Mouse (Mus musculus) small intestine, adult 2 months (tissue): ENCODE data around the gene Ccr10. TPM values are rescaled to one million over a fixed set of nuclear protein-coding genes. Genes with fewer than 3 reads are reported as not detected.
"Not testable (repeated sequence)": the region's sequence is repeated elsewhere in the genome, so short reads cannot be mapped to it uniquely, and the experiment has no call there.

Experiments
- H3K27ac ChIP-seq: fragments of 200-500 bp; 2 replicates; pipeline ENCODE4 v1.5.1; 2012; ENCODE audit warnings: low read depth, low read length, control low read depth, inconsistent platforms; ENCODE audit not compliant: insufficient read depth
- H3K27me3 ChIP-seq: fragments of 200-500 bp; 2 replicates; pipeline ENCODE4 v1.6.1; 2012; ENCODE audit warnings: mild to moderate bottlenecking, moderate library complexity, low read length, inconsistent platforms; ENCODE audit not compliant: control insufficient read depth, insufficient read depth
- H3K36me3 ChIP-seq: fragments of 200-500 bp; 2 replicates; pipeline ENCODE4 v1.6.1; 2012; ENCODE audit warnings: mild to moderate bottlenecking, low read length, control low read depth, inconsistent platforms; ENCODE audit not compliant: control insufficient read depth, insufficient read depth
- H3K4me1 ChIP-seq: fragments of 200-500 bp; 2 replicates; pipeline ENCODE4 v1.6.1; 2012; ENCODE audit warnings: low read length, inconsistent platforms, mixed read lengths; ENCODE audit not compliant: control insufficient read depth, insufficient read depth, insufficient read length
- H3K4me3 ChIP-seq: fragments of 200-500 bp; 2 replicates; pipeline ENCODE4 v1.5.1; 2012; ENCODE audit warnings: low read depth, mild to moderate bottlenecking, control low read depth, inconsistent platforms, low read length, moderate library complexity
- CTCF ChIP-seq: fragments of 200-500 bp; IDR thresholded peaks from 2 replicates; pipeline ENCODE4 v1.5.1; 2012; ENCODE audit warnings: low read depth, mild to moderate bottlenecking, control low read depth, inconsistent platforms, low read length, moderate library complexity, mixed read lengths; ENCODE audit not compliant: insufficient replicate concordance, insufficient read length; ENCODE audit errors: extremely low read depth
- POLR2A ChIP-seq: fragments of 200-500 bp; IDR thresholded peaks from 2 replicates; pipeline ENCODE4 v1.6.1; 2012; ENCODE audit warnings: low read depth, mild to moderate bottlenecking, control low read depth, inconsistent platforms, low read length, moderate library complexity
- WGBS: fragments of 180-500 bp; shearing (Covaris S2); methylation state at CpG from one replicate; pipeline ENCODE4 v1.1.7; 2018; 5-methylcytosine and 5-hydroxymethylcytosine counted together
- polyA plus RNA-seq: library from polyadenylated mRNA; depleted of rRNA; stranded (reverse); fragments of >200 nt; gene quantifications from 2 replicates; pipeline ENCODE4 v1.2.3, GENCODE M21; 2012

The Ccr10 gene
- polyA plus RNA-seq, 1 experiment: 25.7 TPM

- Histone ChIP-seq H3K36me3 (peaks cover 59% of the 10 kb centered on the region), H3K27ac (no peak overlapping the region), H3K4me1 (peaks cover 30% of the 10 kb centered on the region), H3K27me3 (no peaks in the 10 kb centered on the region), H3K4me3 (no peak overlapping the region)
- 73% methylated on average over 35 of the region's 35 CpGs for WGBS
- TF ChIP-seq POLR2A (no peak), CTCF (no peak)
Observed at GRCm38 (mm10) chr11:101164677-101165580, 10.3 kb downstream of the Ccr10 start.

GRCm38 (mm10) chr11:101164351-101164665, 10.9 kb downstream of the Ccr10 start:
- Histone ChIP-seq H3K36me3 (peaks cover 59% of the 10 kb centered on the region), H3K27me3 (no peaks in the 10 kb centered on the region), H3K27ac (no peak overlapping the region), H3K4me1 (peaks cover 30% of the 10 kb centered on the region), H3K4me3 (no peak overlapping the region)
- TF ChIP-seq CTCF (no peak), POLR2A (no peak)
- 83% methylated on average over 21 of the region's 21 CpGs for WGBS

- peaks cover 59% of the 10 kb centered on the region for H3K36me3 ChIP-seq
- H3K4me3 ChIP-seq: no peak overlapping the region
- H3K27ac ChIP-seq: 0 out of 2 replicates have a peak overlapping the region, but pooled peaks have one; percentile 25
- 77% methylated on average over 49 of the region's 49 CpGs for WGBS
- TF ChIP-seq POLR2A (no peak), CTCF (no peak)
- no peaks in the 10 kb centered on the region for H3K27me3 ChIP-seq
- H3K4me1 ChIP-seq: peaks cover 29% of the 10 kb centered on the region
Observed at GRCm38 (mm10) chr11:101163476-101164350, 11.5 kb downstream of the Ccr10 start.

- Histone ChIP-seq H3K27ac (peak overlapping the region; percentile 19; the same call in 1 of the 2 replicates), H3K4me3 (no peak overlapping the region), H3K27me3 (no peaks in the 10 kb centered on the region), H3K36me3 (peaks cover 53% of the 10 kb centered on the region), H3K4me1 (peaks cover 25% of the 10 kb centered on the region)
- 82% methylated on average over 5 of the region's 5 CpGs for WGBS
- TF ChIP-seq POLR2A (no peak), CTCF (no peak)
Observed at GRCm38 (mm10) chr11:101162772-101163171, 12.5 kb downstream of the Ccr10 start.

- Histone ChIP-seq H3K27me3 (no peaks in the 10 kb centered on the region), H3K4me3 (no peak overlapping the region), H3K4me1 (peaks cover 25% of the 10 kb centered on the region), H3K36me3 (peaks cover 48% of the 10 kb centered on the region), H3K27ac (peak overlapping the region; percentile 26; the same call in 1 of the 2 replicates)
- TF ChIP-seq POLR2A (no peak), CTCF (no peak)
- 52% methylated on average over 5 of the region's 5 CpGs for WGBS
Observed at GRCm38 (mm10) chr11:101162301-101162700, 12.9 kb downstream of the Ccr10 start.

- Histone ChIP-seq H3K36me3 (peaks cover 45% of the 10 kb centered on the region), H3K27me3 (no peaks in the 10 kb centered on the region), H3K4me1 (peaks cover 25% of the 10 kb centered on the region), H3K27ac (0 out of 2 replicates have a peak overlapping the region, but pooled peaks have one; percentile 26), H3K4me3 (no peak overlapping the region)
- no peak for TF ChIP-seq POLR2A
- no peak for TF ChIP-seq CTCF
- WGBS: 93% methylated on average over 15 of the region's 15 CpGs
Observed at GRCm38 (mm10) chr11:101161551-101161950, 13.7 kb downstream of the Ccr10 start.

- Histone ChIP-seq H3K36me3 (peaks cover 40% of the 10 kb centered on the region), H3K4me1 (peaks cover 27% of the 10 kb centered on the region)
- not testable (repeated sequence) for H3K27me3 ChIP-seq, H3K4me3 ChIP-seq, H3K27ac ChIP-seq
- peak; percentile 6; the same call in 1 of the 2 replicates for TF ChIP-seq CTCF
- 75% methylated on average over 8 of the region's 8 CpGs for WGBS
Observed at GRCm38 (mm10) chr11:101160981-101161505, 14.2 kb downstream of the Ccr10 start.

- not testable (repeated sequence) for H3K27me3 ChIP-seq, H3K27ac ChIP-seq
- 78% methylated on average over 10 of the region's 10 CpGs for WGBS
Observed at GRCm38 (mm10) chr11:101160151-101160550, 15.1 kb downstream of the Ccr10 start.

More at GRCm38 (mm10) chr11:101160151-101160550, 15.1 kb downstream of the Ccr10 start:
- Histone ChIP-seq H3K36me3 (peaks cover 35% of the 10 kb centered on the region), H3K4me1 (peaks cover 32% of the 10 kb centered on the region)
- not testable (repeated sequence) for H3K4me3 ChIP-seq
